Mouse (Mus musculus): ENCODE results near the gene Mybpc1.

GRCm38 (mm10) chr10:88496864-88497564 is 107.9 kb downstream of the Mybpc1 start:
- no peak for TF ChIP-seq CTCF (IDR thresholded peaks at IDR 0.05; ENCODE audit: low read depth)
- TF ChIP-seq EP300 (IDR thresholded peaks at IDR 0.05; ENCODE audit: low read depth): no peak

Data from liver, embryonic 14.5 days (tissue).